Mouse (Mus musculus): ENCODE measurements around the gene Calml3. TPM values are rescaled to one million over a fixed set of nuclear protein-coding genes. Genes with fewer than 3 reads are reported as not detected.

Gene Calml3
- polyA plus RNA-seq, 1 experiment = 0.02 TPM

DNA sequence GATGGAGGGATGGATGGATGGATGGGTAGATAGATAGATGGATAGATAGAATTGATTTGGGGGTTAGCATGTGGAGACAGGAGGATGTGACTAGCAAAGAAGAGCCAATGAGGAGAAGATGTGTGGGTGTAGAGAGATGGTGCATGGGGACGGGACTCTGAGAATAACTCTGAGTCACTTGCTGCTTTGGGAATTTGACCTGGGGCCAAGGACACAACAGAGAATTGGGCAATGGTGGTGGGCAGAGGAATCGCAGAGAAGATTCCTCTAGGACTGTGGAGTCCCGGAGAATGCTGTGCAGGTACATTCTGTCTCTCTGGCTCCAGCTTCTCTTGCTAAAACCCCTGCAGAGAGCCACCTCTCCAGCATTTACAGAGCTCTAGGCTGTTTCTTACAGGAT is 29.8 kb downstream of the Calml3 start:
- Histone ChIP-seq H3K79me2 (ENCODE audit: control insufficient read depth, insufficient read depth) (no peaks in the 10 kb centered on the region), H3ac (ENCODE audit: control insufficient read depth, insufficient read length, low read depth) (no peak overlapping the region), H3K27me3 (ENCODE audit: control insufficient read depth, insufficient read depth, insufficient read length) (no peaks in the 10 kb centered on the region), H3K36me3 (ENCODE audit: control insufficient read depth, insufficient read depth) (no peaks in the 10 kb centered on the region), H3K79me3 (ENCODE audit: low read depth) (no peaks in the 10 kb centered on the region), H3K4me3 (ENCODE audit: insufficient read depth, poor library complexity, severe bottlenecking) (no peak overlapping the region)
- TF ChIP-seq CEBPB (IDR thresholded peaks at IDR 0.05; ENCODE audit: low read depth) = peak; percentile 84
- no peak for TF ChIP-seq MYOG (IDR thresholded peaks at IDR 0.05; ENCODE audit: control insufficient read depth, extremely low read depth, insufficient read length)

DNA sequence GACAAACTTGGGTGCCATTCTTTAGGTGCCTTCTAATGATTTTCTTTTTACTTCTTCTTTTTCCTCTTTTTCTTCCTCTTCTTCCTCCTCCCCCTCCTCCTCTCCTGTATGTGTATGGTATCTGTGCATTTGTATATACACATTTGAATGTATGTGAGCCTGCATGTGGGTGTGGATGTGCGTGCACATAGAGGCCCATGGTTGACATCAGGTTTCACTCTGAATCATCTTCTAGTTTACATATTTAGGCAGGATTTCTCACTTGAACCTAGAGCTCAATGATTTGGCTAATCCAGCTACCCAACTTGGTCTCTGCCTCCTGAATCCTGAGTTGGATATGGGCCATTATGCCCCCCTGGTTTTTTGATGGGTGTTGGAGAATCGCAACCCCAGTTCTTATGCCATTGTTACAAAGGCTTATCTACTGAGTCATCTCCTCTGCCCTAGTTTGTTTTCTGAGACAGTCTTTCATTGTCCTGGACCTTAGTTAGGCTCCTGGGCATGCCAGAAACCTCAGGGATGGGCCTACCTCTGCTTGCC is 30.9 kb downstream of the Calml3 start:
- no peaks in the 10 kb centered on the region for H3K36me3 ChIP-seq (ENCODE audit: control insufficient read depth, insufficient read depth)
- no peak overlapping the region for H3K4me3 ChIP-seq (ENCODE audit: insufficient read depth, poor library complexity, severe bottlenecking)
- H3ac ChIP-seq (ENCODE audit: control insufficient read depth, insufficient read length, low read depth) = no peak overlapping the region
- H3K27me3 ChIP-seq (ENCODE audit: control insufficient read depth, insufficient read depth, insufficient read length) = no peaks in the 10 kb centered on the region
- no peaks in the 10 kb centered on the region for H3K79me3 ChIP-seq (ENCODE audit: low read depth)
- H3K79me2 ChIP-seq (ENCODE audit: control insufficient read depth, insufficient read depth) = no peaks in the 10 kb centered on the region
- TF ChIP-seq FOSL1 (IDR thresholded peaks at IDR 0.05; ENCODE audit: insufficient read depth, low read length, poor library complexity, severe bottlenecking) (no peak), MYOD1 (IDR thresholded peaks at IDR 0.05; ENCODE audit: control insufficient read depth, insufficient read length, low read depth) (no peak), CTCF (IDR thresholded peaks at IDR 0.05; ENCODE audit: control insufficient read depth, insufficient read depth, insufficient read length) (no peak)

DNA sequence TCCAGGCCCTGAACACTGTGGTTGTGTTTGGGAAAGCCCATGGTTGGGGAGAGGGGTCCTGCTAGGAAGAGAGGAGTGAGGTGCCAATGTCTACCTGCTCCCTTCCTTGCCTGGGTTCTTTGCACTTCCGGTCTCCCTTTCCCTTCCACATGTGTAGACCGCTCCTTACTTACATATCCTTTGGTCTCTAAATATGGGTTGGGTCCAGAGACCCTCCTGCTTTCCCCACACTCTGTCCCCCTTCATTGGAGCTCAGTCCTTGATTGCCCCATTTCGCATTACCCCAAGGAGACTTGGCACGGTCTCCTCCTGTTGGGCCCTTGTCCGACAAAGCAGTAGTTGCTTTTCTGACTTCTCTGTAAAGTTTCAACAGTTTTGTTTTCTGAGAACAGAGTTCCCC is 32.9 kb downstream of the Calml3 start:
- TF ChIP-seq MYOD1 (IDR thresholded peaks at IDR 0.05; ENCODE audit: control insufficient read depth, insufficient read length, low read depth) (no peak), CTCF (IDR thresholded peaks at IDR 0.05; ENCODE audit: control insufficient read depth, insufficient read depth, insufficient read length) (no peak), CEBPB (IDR thresholded peaks at IDR 0.05; ENCODE audit: low read depth) (no peak), FOSL1 (IDR thresholded peaks at IDR 0.05; ENCODE audit: insufficient read depth, low read length, poor library complexity, severe bottlenecking) (no peak), MAX (IDR thresholded peaks at IDR 0.05) (no peak), USF1 (IDR thresholded peaks at IDR 0.05; ENCODE audit: low read depth) (no peak), MYOG (IDR thresholded peaks at IDR 0.05; ENCODE audit: control insufficient read depth, extremely low read depth, insufficient read length) (no peak)
- no peak overlapping the region for H3K4me3 ChIP-seq (ENCODE audit: insufficient read depth, poor library complexity, severe bottlenecking)
- H3K79me2 ChIP-seq (ENCODE audit: control insufficient read depth, insufficient read depth) = no peaks in the 10 kb centered on the region
- no peaks in the 10 kb centered on the region for H3K79me3 ChIP-seq (ENCODE audit: low read depth)
- H3ac ChIP-seq (ENCODE audit: control insufficient read depth, insufficient read length, low read depth) = no peak overlapping the region
- no peaks in the 10 kb centered on the region for H3K27me3 ChIP-seq (ENCODE audit: control insufficient read depth, insufficient read depth, insufficient read length)
- H3K36me3 ChIP-seq (ENCODE audit: control insufficient read depth, insufficient read depth) = no peaks in the 10 kb centered on the region

GRCm38 (mm10) chr13:3770170-3771024 is 33.7 kb downstream of the Calml3 start:
- Histone ChIP-seq H3K79me2 (ENCODE audit: control insufficient read depth, insufficient read depth) (no peaks in the 10 kb centered on the region), H3K27me3 (ENCODE audit: control insufficient read depth, insufficient read depth, insufficient read length) (no peaks in the 10 kb centered on the region), H3ac (ENCODE audit: control insufficient read depth, insufficient read length, low read depth) (no peak overlapping the region), H3K79me3 (ENCODE audit: low read depth) (no peaks in the 10 kb centered on the region), H3K36me3 (ENCODE audit: control insufficient read depth, insufficient read depth) (no peaks in the 10 kb centered on the region), H3K4me3 (ENCODE audit: insufficient read depth, poor library complexity, severe bottlenecking) (no peak overlapping the region)
- TF ChIP-seq FOSL1 (IDR thresholded peaks at IDR 0.05; ENCODE audit: insufficient read depth, low read length, poor library complexity, severe bottlenecking) (no peak), MAX (IDR thresholded peaks at IDR 0.05) (no peak), CEBPB (IDR thresholded peaks at IDR 0.05; ENCODE audit: low read depth) (no peak), MYOG (IDR thresholded peaks at IDR 0.05; ENCODE audit: control insufficient read depth, extremely low read depth, insufficient read length) (no peak), USF1 (IDR thresholded peaks at IDR 0.05; ENCODE audit: low read depth) (no peak), CTCF (IDR thresholded peaks at IDR 0.05; ENCODE audit: control insufficient read depth, insufficient read depth, insufficient read length) (no peak), MYOD1 (IDR thresholded peaks at IDR 0.05; ENCODE audit: control insufficient read depth, insufficient read length, low read depth) (no peak)

GRCm38 (mm10) chr13:3769531-3769930 is 34.6 kb downstream of the Calml3 start:
- Histone ChIP-seq H3K79me2 (ENCODE audit: control insufficient read depth, insufficient read depth) (no peaks in the 10 kb centered on the region), H3ac (ENCODE audit: control insufficient read depth, insufficient read length, low read depth) (no peak overlapping the region), H3K27me3 (ENCODE audit: control insufficient read depth, insufficient read depth, insufficient read length) (no peaks in the 10 kb centered on the region), H3K4me3 (ENCODE audit: insufficient read depth, poor library complexity, severe bottlenecking) (no peak overlapping the region), H3K36me3 (ENCODE audit: control insufficient read depth, insufficient read depth) (no peaks in the 10 kb centered on the region), H3K79me3 (ENCODE audit: low read depth) (no peaks in the 10 kb centered on the region)
- no peak for TF ChIP-seq MYOG (IDR thresholded peaks at IDR 0.05; ENCODE audit: control insufficient read depth, extremely low read depth, insufficient read length)
- no peak for TF ChIP-seq CTCF (IDR thresholded peaks at IDR 0.05; ENCODE audit: control insufficient read depth, insufficient read depth, insufficient read length)
- no peak for TF ChIP-seq FOSL1 (IDR thresholded peaks at IDR 0.05; ENCODE audit: insufficient read depth, low read length, poor library complexity, severe bottlenecking)
- no peak for TF ChIP-seq CEBPB (IDR thresholded peaks at IDR 0.05; ENCODE audit: low read depth)
- no peak for TF ChIP-seq MAX (IDR thresholded peaks at IDR 0.05)
- no peak for TF ChIP-seq USF1 (IDR thresholded peaks at IDR 0.05; ENCODE audit: low read depth)
- TF ChIP-seq MYOD1 (IDR thresholded peaks at IDR 0.05; ENCODE audit: control insufficient read depth, insufficient read length, low read depth) = no peak

DNA sequence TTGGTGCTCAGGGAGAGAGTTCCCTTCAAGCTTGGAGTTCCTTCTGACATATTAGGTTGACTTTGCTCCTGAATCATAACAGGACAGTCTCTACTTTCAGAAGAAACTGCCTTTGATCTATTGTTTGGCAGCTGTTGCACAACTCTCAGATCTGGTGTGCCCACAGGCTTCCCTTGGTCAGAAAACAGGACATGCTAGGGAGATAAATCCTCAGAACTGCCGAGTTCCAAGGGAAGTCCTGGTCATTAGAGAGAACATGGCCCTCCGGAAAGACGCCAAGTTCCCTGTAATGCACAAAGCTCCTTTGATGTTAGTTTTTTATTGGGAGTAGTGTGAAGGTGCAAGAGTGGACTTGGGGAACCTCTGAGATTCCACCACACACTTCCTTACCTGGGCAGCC is 35.5 kb downstream of the Calml3 start:
- H3K27me3 ChIP-seq (ENCODE audit: control insufficient read depth, insufficient read depth, insufficient read length) = no peaks in the 10 kb centered on the region
- H3ac ChIP-seq (ENCODE audit: control insufficient read depth, insufficient read length, low read depth) = no peak overlapping the region
- TF ChIP-seq USF1 (IDR thresholded peaks at IDR 0.05; ENCODE audit: low read depth) = no peak
- no peak for TF ChIP-seq MYOD1 (IDR thresholded peaks at IDR 0.05; ENCODE audit: control insufficient read depth, insufficient read length, low read depth)
- TF ChIP-seq MAX (IDR thresholded peaks at IDR 0.05) = no peak
- no peak for TF ChIP-seq CEBPB (IDR thresholded peaks at IDR 0.05; ENCODE audit: low read depth)
- TF ChIP-seq CTCF (IDR thresholded peaks at IDR 0.05; ENCODE audit: control insufficient read depth, insufficient read depth, insufficient read length) = no peak
- TF ChIP-seq FOSL1 (IDR thresholded peaks at IDR 0.05; ENCODE audit: insufficient read depth, low read length, poor library complexity, severe bottlenecking) = no peak
- H3K79me2 ChIP-seq (ENCODE audit: control insufficient read depth, insufficient read depth) = no peaks in the 10 kb centered on the region
- H3K36me3 ChIP-seq (ENCODE audit: control insufficient read depth, insufficient read depth) = no peaks in the 10 kb centered on the region
- no peak overlapping the region for H3K4me3 ChIP-seq (ENCODE audit: insufficient read depth, poor library complexity, severe bottlenecking)
- H3K79me3 ChIP-seq (ENCODE audit: low read depth) = no peaks in the 10 kb centered on the region
